In genomic region chr4:93063531-93063930, GRCm38 (mm10) we compare ENCODE assay signal across 26 mouse cellular contexts.
"Had no signal": no experiment of that assay in that cellular context is flagged by ENCODE, and none has a peak within 500 bp of the region (broad histone marks: within the 10 kb centered on the region; RNA-seq: fewer than 3 reads in every experiment).

No protein-coding gene starts in this region.

- H3K4me3 ChIP-seq: embryonic facial prominence, embryonic 10.5 days; embryonic facial prominence, embryonic 12.5 days; embryonic facial prominence, embryonic 13.5 days; embryonic facial prominence, embryonic 15.5 days; erythroblast, embryonic 14.5 days; forebrain, embryonic 10.5 days; forebrain, embryonic 12.5 days; forebrain, embryonic 13.5 days; forebrain, embryonic 15.5 days; gastrocnemius, adult 2 months; heart, adult 2 months; heart, embryonic 10.5 days had no signal

- H3K9me3 ChIP-seq: embryonic facial prominence, embryonic 10.5 days; embryonic facial prominence, embryonic 12.5 days; embryonic facial prominence, embryonic 13.5 days; embryonic facial prominence, embryonic 15.5 days; forebrain, embryonic 10.5 days; forebrain, embryonic 12.5 days; forebrain, embryonic 13.5 days; forebrain, embryonic 15.5 days; heart, embryonic 10.5 days had no signal

- H3K4me2 ChIP-seq: embryonic facial prominence, embryonic 12.5 days; embryonic facial prominence, embryonic 13.5 days; embryonic facial prominence, embryonic 15.5 days; forebrain, embryonic 12.5 days; forebrain, embryonic 13.5 days; forebrain, embryonic 15.5 days had no signal

- H3K27me3 ChIP-seq: embryonic facial prominence, embryonic 12.5 days; embryonic facial prominence, embryonic 13.5 days; embryonic facial prominence, embryonic 15.5 days; forebrain, embryonic 12.5 days; forebrain, embryonic 13.5 days; forebrain, embryonic 15.5 days had no signal

- ATAC-seq: forebrain, embryonic 13.5 days; forebrain, embryonic 14.5 days; forebrain, embryonic 15.5 days; forebrain, embryonic 16.5 days; forebrain, postnatal 0 days had no signal

- H3K4me1 ChIP-seq: embryonic facial prominence, embryonic 10.5 days; embryonic facial prominence, embryonic 12.5 days; embryonic facial prominence, embryonic 13.5 days; embryonic facial prominence, embryonic 15.5 days; forebrain, embryonic 10.5 days; forebrain, embryonic 12.5 days; forebrain, embryonic 13.5 days; forebrain, embryonic 15.5 days; heart, embryonic 10.5 days had no signal

- H3K27ac ChIP-seq: embryonic facial prominence, embryonic 10.5 days; embryonic facial prominence, embryonic 12.5 days; embryonic facial prominence, embryonic 13.5 days; embryonic facial prominence, embryonic 15.5 days; forebrain, embryonic 10.5 days; forebrain, embryonic 12.5 days; forebrain, embryonic 13.5 days; forebrain, embryonic 15.5 days; gastrocnemius, adult 2 months; heart, adult 2 months; heart, embryonic 10.5 days had no signal

- H3K9ac ChIP-seq: embryonic facial prominence, embryonic 12.5 days; embryonic facial prominence, embryonic 13.5 days; embryonic facial prominence, embryonic 15.5 days; forebrain, embryonic 12.5 days; forebrain, embryonic 13.5 days; forebrain, embryonic 15.5 days; forebrain, postnatal 0 days had no signal

- H3K36me3 ChIP-seq: embryonic facial prominence, embryonic 10.5 days; embryonic facial prominence, embryonic 12.5 days; embryonic facial prominence, embryonic 13.5 days; embryonic facial prominence, embryonic 15.5 days; forebrain, embryonic 10.5 days; forebrain, embryonic 12.5 days; forebrain, embryonic 15.5 days; heart, embryonic 10.5 days had no signal

- DNase-seq: cerebellum, postnatal 10 days; cerebellum, postnatal 14 days; cerebellum, postnatal 25 days; cerebellum, postnatal 36 days; embryo, embryonic 11 days; forebrain, postnatal 0 days; gastrocnemius, adult 2 months; gastrocnemius, postnatal 10 days; gastrocnemius, postnatal 14 days; gastrocnemius, postnatal 25 days; gastrocnemius, postnatal 36 days; heart, adult 11 months; heart, adult 18-20 months; heart, adult 2 months had no signal
